Mouse (Mus musculus) lung, adult 2 months (tissue): Measurements from ENCODE around the gene Adcy4.

Experiments
- CTCF ChIP-seq: fragments of 200-500 bp; IDR thresholded peaks from 2 replicates; pipeline ENCODE4 v1.5.1; 2011; ENCODE audit warnings: mild to moderate bottlenecking, low read length, control low read depth; ENCODE audit not compliant: insufficient read depth
- POLR2A ChIP-seq: fragments of 200-500 bp; IDR thresholded peaks from 2 replicates; pipeline ENCODE4 v1.6.1; 2011; ENCODE audit warnings: low read depth, mild to moderate bottlenecking, control low read depth, low read length, borderline replicate concordance; ENCODE audit errors: extremely low read depth

DNA sequence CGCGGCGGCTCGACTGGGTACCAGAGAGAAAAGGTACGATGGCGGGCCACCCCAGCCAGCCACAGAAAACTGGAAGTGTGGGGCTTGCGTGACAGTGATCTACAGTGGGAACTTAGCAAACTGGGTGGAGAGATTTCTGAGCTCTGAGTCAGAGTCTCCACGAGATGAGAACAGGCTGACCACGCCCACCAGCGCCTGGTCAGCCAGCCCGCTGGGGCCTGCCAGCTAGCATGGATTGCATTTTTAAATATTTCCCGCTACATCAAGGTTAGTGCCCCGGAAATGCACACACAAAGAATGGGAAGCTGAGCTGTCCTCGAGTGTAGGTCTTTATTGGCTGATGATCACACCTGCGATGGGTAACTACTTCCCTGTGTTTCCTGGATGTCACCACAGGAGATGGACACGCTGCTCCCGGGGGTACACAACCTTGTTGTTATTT, 31.4 kb upstream of the Adcy4 start:
- TF ChIP-seq POLR2A = no peak
- TF ChIP-seq CTCF = no peak
